Mouse (Mus musculus) kidney, adult 2 months (tissue): ENCODE measurements around the gene Pde4d.

Experiments used
- CTCF ChIP-seq: fragments of 200-500 bp; conservative IDR thresholded peaks from 2 replicates; pipeline ENCODE4 v1.5.1; 2011; ENCODE audit warnings: low read depth, mild to moderate bottlenecking, control low read depth, low read length, moderate library complexity, mixed read lengths; ENCODE audit not compliant: insufficient read depth, insufficient read length
- POLR2A ChIP-seq: fragments of 200-500 bp; IDR thresholded peaks from one replicate; pipeline ENCODE4 v1.6.1; 2011; ENCODE audit warnings: low read depth, low read length, control low read depth

GRCm38 (mm10) chr13:108715029-108715428 is 265.3 kb downstream of the Pde4d start:
- TF ChIP-seq POLR2A (no peak), CTCF (no peak)
